Comparison of ENCODE assay signal across 8 mouse cellular contexts in genomic region chr5:124482966-124483654, GRCm38 (mm10). TPM values are rescaled to one million over a fixed set of nuclear protein-coding genes. Genes with fewer than 3 reads are reported as not detected.
DNase-seq lines count a peak whose midpoint lies in the region; ATAC-seq and TF ChIP-seq lines count a peak whose summit lies in the region.

Gene Snrnp35 (plus strand): TSS chr5:124483134.

- ATAC-seq in embryonic facial prominence, embryonic 14.5 days (ENCODE audit: low read depth): peak; percentile 92
- ATAC-seq in limb, embryonic 14.5 days (ENCODE audit: low FRiP score, low read depth): peak; percentile 90
- ATAC-seq in midbrain, postnatal 0 days (ENCODE audit: low FRiP score): peak; percentile 90

- peak within 1 kb of the TSS; percentile 77 for H3K4me2 ChIP-seq in embryonic facial prominence, embryonic 14.5 days (ENCODE audit: low read depth, low read length)
- H3K4me2 ChIP-seq in limb, embryonic 14.5 days (replicated peaks; ENCODE audit: low read depth, low read length, severe bottlenecking): peak within 1 kb of the TSS; percentile 52
- peak within 1 kb of the TSS; percentile 83 for H3K4me2 ChIP-seq in midbrain, postnatal 0 days (ENCODE audit: low read depth, low read length, poor library complexity, severe bottlenecking)

- intact Hi-C loops in heart, adult 2 months (cut with DNase I): loop anchor here (2.0 to 5.0 kb wide), 3 partner anchors 14 to 56 kb away; partner anchors contain the start of gene Sbno1

- H3K27ac ChIP-seq in embryonic facial prominence, embryonic 14.5 days (replicated peaks; ENCODE audit: low read depth, low read length): peak within 1 kb of the TSS; percentile 98
- H3K27ac ChIP-seq in heart, adult 2 months: peak within 1 kb of the TSS; percentile 98
- H3K27ac ChIP-seq in limb, embryonic 14.5 days (replicated peaks; ENCODE audit: low read depth, low read length): peak within 1 kb of the TSS; percentile 100
- H3K27ac ChIP-seq in midbrain, postnatal 0 days (ENCODE audit: low read depth, low read length): peak within 1 kb of the TSS; percentile 99

- under 1% methylated on average over 47 of the region's 48 CpGs for WGBS in embryonic facial prominence, embryonic 14.5 days
- under 1% methylated on average over 48 of the region's 48 CpGs for WGBS in heart, adult 2 months
- WGBS in limb, embryonic 14.5 days: 2% methylated on average over 41 of the region's 48 CpGs
- WGBS in midbrain, postnatal 0 days: under 1% methylated on average over 47 of the region's 48 CpGs

- H3K79me2 ChIP-seq in heart, adult 2 months (replicated peaks; ENCODE audit: control insufficient read depth, insufficient read depth, low read length): no peaks in the 10 kb centered on the region

- TF ChIP-seq EP300 in heart, adult 2 months (IDR thresholded peaks at IDR 0.05; ENCODE audit: insufficient read depth, low read depth, low read length): peak; percentile 13; the same call in 1 of the 2 replicates

- no peaks in the 10 kb centered on the region for H3K27me3 ChIP-seq in embryonic facial prominence, embryonic 14.5 days (replicated peaks; ENCODE audit: control insufficient read depth, insufficient read depth, low read length)
- no peaks in the 10 kb centered on the region for H3K27me3 ChIP-seq in heart, adult 2 months (ENCODE audit: control insufficient read depth, insufficient read depth, low read length)
- no peaks in the 10 kb centered on the region for H3K27me3 ChIP-seq in limb, embryonic 14.5 days (ENCODE audit: control insufficient read depth, insufficient read depth, low read length)
- no peaks in the 10 kb centered on the region for H3K27me3 ChIP-seq in midbrain, postnatal 0 days (ENCODE audit: insufficient read depth, low read length)

- H3K36me3 ChIP-seq in embryonic facial prominence, embryonic 14.5 days (ENCODE audit: control insufficient read depth, insufficient read depth, low read length): 0 out of 2 replicates have a peak, but pooled peaks cover 4% of the 10 kb centered on the region
- H3K36me3 ChIP-seq in heart, adult 2 months (ENCODE audit: control insufficient read depth, insufficient read depth, low read length): no peaks in the 10 kb centered on the region
- H3K36me3 ChIP-seq in limb, embryonic 14.5 days (ENCODE audit: control insufficient read depth, insufficient read depth, low read length): peaks cover 3% of the 10 kb centered on the region; the same call in 1 of the 2 replicates
- no peaks in the 10 kb centered on the region; the same call in 1 of the 2 replicates for H3K36me3 ChIP-seq in midbrain, postnatal 0 days (ENCODE audit: insufficient read depth, low read length)

- no peak for TF ChIP-seq CTCF in heart, adult 2 months (IDR thresholded peaks at IDR 0.05)
- TF ChIP-seq CTCF in midbrain, postnatal 0 days (IDR thresholded peaks at IDR 0.05): no peak; the same call in 1 of the 2 replicates

- DNase-seq in 3T3-L1 (ENCODE audit: low read depth, low spot score): peak; percentile 96
- peak; percentile 79 to 88 for DNase-seq in adrenal gland, postnatal 4 days (ENCODE audit: low spot score in 2 of 2)
- peak; percentile 95 for DNase-seq in embryonic facial prominence, embryonic 14.5 days (ENCODE audit: low spot score)
- DNase-seq in heart, adult 2 months: peak; percentile 94 to 95
- peak; percentile 89 to 91 for DNase-seq in kidney, adult 8-10 months
- DNase-seq in limb, embryonic 14.5 days (ENCODE audit: low spot score): peak; percentile 92
- DNase-seq in midbrain, postnatal 0 days (ENCODE audit: low spot score): peak; percentile 93
- peak; percentile 79 to 80 for DNase-seq in spleen, postnatal 14 days (ENCODE audit: low spot score in 2 of 2)

- no peaks in the 10 kb centered on the region for H3K9me3 ChIP-seq in embryonic facial prominence, embryonic 14.5 days (ENCODE audit: control insufficient read depth, low read length)
- H3K9me3 ChIP-seq in limb, embryonic 14.5 days (ENCODE audit: control insufficient read depth, low read length): no peaks in the 10 kb centered on the region
- H3K9me3 ChIP-seq in midbrain, postnatal 0 days (ENCODE audit: low read length): no peaks in the 10 kb centered on the region

- H3K4me3 ChIP-seq in embryonic facial prominence, embryonic 14.5 days (ENCODE audit: low read depth, low read length): peak within 1 kb of the TSS; percentile 51
- H3K4me3 ChIP-seq in heart, adult 2 months: peak within 1 kb of the TSS; percentile 64
- peak within 1 kb of the TSS; percentile 69 for H3K4me3 ChIP-seq in limb, embryonic 14.5 days (replicated peaks; ENCODE audit: low read length)
- peak within 1 kb of the TSS; percentile 63 for H3K4me3 ChIP-seq in midbrain, postnatal 0 days (ENCODE audit: low read depth, low read length)

- H3K4me1 ChIP-seq in embryonic facial prominence, embryonic 14.5 days (ENCODE audit: control insufficient read depth, insufficient read depth, low read length): peaks cover 9% of the 10 kb centered on the region; the same call in 1 of the 2 replicates
- H3K4me1 ChIP-seq in heart, adult 2 months (ENCODE audit: control insufficient read depth, insufficient read depth, low read length): peaks cover 4% of the 10 kb centered on the region
- peaks cover 8% of the 10 kb centered on the region for H3K4me1 ChIP-seq in limb, embryonic 14.5 days (ENCODE audit: control insufficient read depth, insufficient read depth, low read length)
- peaks cover 9% of the 10 kb centered on the region; the same call in 1 of the 2 replicates for H3K4me1 ChIP-seq in midbrain, postnatal 0 days (ENCODE audit: insufficient read depth, low read length)

- peak; percentile 87 for TF ChIP-seq POLR2A in heart, adult 2 months (IDR thresholded peaks at IDR 0.05; ENCODE audit: insufficient read depth, low read depth, low read length)
- TF ChIP-seq POLR2A in limb, embryonic 14.5 days (IDR thresholded peaks at IDR 0.05; ENCODE audit: borderline replicate concordance, extremely low read depth, insufficient read depth, insufficient read length): no peak

- peak within 1 kb of the TSS; percentile 90 for H3K9ac ChIP-seq in embryonic facial prominence, embryonic 14.5 days (ENCODE audit: low read depth, low read length)
- peak within 1 kb of the TSS; percentile 77 for H3K9ac ChIP-seq in heart, adult 2 months (ENCODE audit: low read depth, low read length)
- H3K9ac ChIP-seq in limb, embryonic 14.5 days (ENCODE audit: low read depth, low read length, severe bottlenecking): peak within 1 kb of the TSS; percentile 88
- peak within 1 kb of the TSS; percentile 78 for H3K9ac ChIP-seq in midbrain, postnatal 0 days (replicated peaks; ENCODE audit: low read length, poor library complexity, severe bottlenecking)

RNA-seq across cellular contexts. Expression of gene Snrnp35, which starts in this region (rescaled TPM):
- total RNA-seq in adrenal gland, postnatal 4 days (2021): 10 to 100 TPM; 17.6 to 22.7 TPM
- 11.0 and 11.4 TPM in 2 replicates for polyA plus RNA-seq in embryonic facial prominence, embryonic 14.5 days (2014; fragmentation: Nextera tagmentation; extraction: Ambion mirVana)
- 10 to 100 TPM; 10.5 to 14.5 TPM for total RNA-seq in heart, adult 2 months (2021)
- polyA plus RNA-seq in heart, adult 2 months (2012; rRNA removed): 2.4 and 4.5 TPM in 2 replicates
- polyA plus RNA-seq in limb, embryonic 14.5 days (2012; rRNA removed): 8.1 and 17.1 TPM in 2 replicates
- polyA plus RNA-seq in limb, embryonic 14.5 days (2014; fragmentation: Nextera tagmentation; extraction: Ambion mirVana): 10.7 and 12.2 TPM in 2 replicates
- 5.2 and 10.7 TPM in 2 replicates for total RNA-seq in midbrain, postnatal 0 days (2014; rRNA removed)
- 10.1 and 13.0 TPM in 2 replicates for polyA plus RNA-seq in midbrain, postnatal 0 days (2015; fragmentation: Nextera tagmentation; extraction: Ambion mirVana)

Comparison
In these comparisons a context has a peak if more than half of its experiments do, and no peak if none do; other contexts are left out.
1. Peak in every context shown above with its lines: DNase-seq, ATAC-seq, H3K4me3 ChIP-seq and H3K27ac ChIP-seq.